Mouse (Mus musculus) stomach, postnatal 0 days (tissue): Measurements from ENCODE around the gene Cd81.

Source experiments
- CTCF ChIP-seq: IDR thresholded peaks from 2 replicates; pipeline ENCODE4 v1.5.1; 2016; ENCODE audit warnings: antibody characterized with exemption, low read depth, mild to moderate bottlenecking, moderate library complexity
- EP300 ChIP-seq: optimal IDR thresholded peaks from 2 replicates; pipeline ENCODE3; 2016; ENCODE audit warnings: antibody characterized with exemption

DNA sequence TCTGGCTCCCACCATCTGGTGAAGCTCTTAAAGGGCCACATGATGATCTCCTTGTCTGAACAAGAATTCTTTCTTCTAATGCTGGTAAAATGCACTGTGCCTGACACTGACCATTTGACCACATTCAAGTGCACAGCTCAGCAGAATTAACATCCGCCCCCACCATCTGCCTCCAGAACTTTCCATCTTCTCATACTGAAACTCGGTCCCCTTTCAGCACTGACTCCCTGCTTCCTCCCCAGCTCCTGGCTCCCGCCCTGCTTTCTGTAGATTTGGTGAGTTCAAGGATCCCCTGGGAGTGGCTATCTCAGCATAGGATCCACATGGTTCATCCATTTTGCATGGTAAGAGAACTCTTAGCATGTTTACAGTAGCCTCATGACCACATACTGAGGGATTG is 31.8 kb upstream of the Cd81 start:
- TF ChIP-seq EP300 (no peak), CTCF (no peak)
